8 mouse cellular contexts compared by ENCODE assay signal in genomic region chr13:113034950-113035421, GRCm38 (mm10). TPM values are rescaled to one million over a fixed set of nuclear protein-coding genes. Genes with fewer than 3 reads are reported as not detected.
A peak's percentile ranks its signal among the peaks of the same experiment; 100 is the strongest.
DNase-seq lines count a peak whose midpoint lies in the region; ATAC-seq and TF ChIP-seq lines count a peak whose summit lies in the region.

TSS of gene Cdc20b (plus strand) at chr13:113035111.

- no peaks in the 10 kb centered on the region for H3K36me3 ChIP-seq in G1E (replicated peaks)
- H3K36me3 ChIP-seq in forebrain, embryonic 10.5 days (replicated peaks): no peaks in the 10 kb centered on the region

- DNase-seq in G1E (ENCODE audit: low spot score): peak; percentile 32
- DNase-seq in forebrain, embryonic 10.5 days (ENCODE audit: extremely low spot score, low spot score): peak; percentile 56
- DNase-seq in heart, postnatal 25 days (ENCODE audit: low spot score): peak; percentile 23
- DNase-seq in left cerebral cortex, adult 2 months (ENCODE audit: extremely low spot score in 1 of 2, low spot score in 2 of 2): peak; percentile 33 to 40
- peak; percentile 19 for DNase-seq in retina, postnatal 7 days (ENCODE audit: low read depth, low spot score)
- DNase-seq in urinary bladder, postnatal 14 days (ENCODE audit: low spot score): peak; percentile 59

- H3K27me3 ChIP-seq in G1E (ENCODE audit: insufficient read depth, low read length): peaks cover 55% of the 10 kb centered on the region
- H3K27me3 ChIP-seq in forebrain, embryonic 10.5 days (ENCODE audit: poor library complexity, severe bottlenecking): peaks cover 69% of the 10 kb centered on the region

- WGBS in forebrain, embryonic 10.5 days: under 1% methylated on average over 46 of the region's 46 CpGs

- peak within 1 kb of the TSS; percentile 67 for H3K4me3 ChIP-seq in G1E (ENCODE audit: low read depth, low read length)
- H3K4me3 ChIP-seq in brown adipose tissue, adult 24 weeks (ENCODE audit: insufficient read depth, low read depth, low read length): peak within 1 kb of the TSS; percentile 54
- H3K4me3 ChIP-seq in forebrain, embryonic 10.5 days: peak within 1 kb of the TSS; percentile 60
- H3K4me3 ChIP-seq in left cerebral cortex, adult 2 months: peak within 1 kb of the TSS; percentile 52

- intact Hi-C loops in heart, postnatal 25 days (cut with DNase I): loop anchor here (5.0 kb wide), 2 partner anchors 48 to 358 kb away; partner anchors contain the start of gene Ccno
- intact Hi-C loops in left cerebral cortex, adult 2 months (cut with DNase I): loop anchor here (1.0 kb wide), 1 partner anchor 36 kb away; no protein-coding TSS in a partner anchor

- no peak within 1 kb of the TSS for H3K27ac ChIP-seq in brown adipose tissue, adult 24 weeks (replicated peaks; ENCODE audit: low read depth, low read length)
- H3K27ac ChIP-seq in forebrain, embryonic 10.5 days: 0 out of 2 replicates have a peak within 1 kb of the TSS, but pooled peaks have one; percentile 3
- H3K27ac ChIP-seq in left cerebral cortex, adult 2 months: no peak within 1 kb of the TSS

- TF ChIP-seq CTCF in G1E (IDR thresholded peaks at IDR 0.05; ENCODE audit: low read depth, low read length): no peak
- no peak for TF ChIP-seq CTCF in left cerebral cortex, adult 2 months (IDR thresholded peaks at IDR 0.05)

- no peak for ATAC-seq in G1E (ENCODE audit: extremely low read depth, insufficient number of reproducible peaks, low FRiP score, poor library complexity, severe bottlenecking)
- ATAC-seq in megakaryocyte, adult 5-6 weeks (ENCODE audit: poor library complexity, severe bottlenecking): peak; percentile 67

- H3K9me3 ChIP-seq in G1E (replicated peaks): no peaks in the 10 kb centered on the region
- no peaks in the 10 kb centered on the region for H3K9me3 ChIP-seq in forebrain, embryonic 10.5 days

- H3K4me1 ChIP-seq in G1E (ENCODE audit: insufficient read depth, low read depth, low read length): peaks cover 27% of the 10 kb centered on the region
- H3K4me1 ChIP-seq in brown adipose tissue, adult 24 weeks (ENCODE audit: control insufficient read depth, insufficient read depth, insufficient read length, low read length): no peaks in the 10 kb centered on the region
- peaks cover 32% of the 10 kb centered on the region for H3K4me1 ChIP-seq in forebrain, embryonic 10.5 days

RNA-seq across cellular contexts. Expression of gene Cdc20b, which starts in this region (rescaled TPM):
- not detected in 2 replicates for total RNA-seq in G1E (2014; fragmentation: Nextera tagmentation)
- total RNA-seq in G1E (2017): not detected in 2 replicates
- not detected in 2 replicates for polyA plus RNA-seq in G1E (2012)
- polyA plus RNA-seq in brown adipose tissue, adult 24 weeks (2012; ENCODE audit: insufficient read depth, insufficient read length, missing spikeins): not detected in 2 replicates
- 0.31 TPM in 1 of 2 replicates, not detected in the other for polyA plus RNA-seq in forebrain, embryonic 10.5 days (2016; fragmentation: Nextera tagmentation; extraction: Ambion mirVana)
- not detected for total RNA-seq in heart, postnatal 25 days (2021)
- under 1 TPM in 1 of 2 experiments, not detected in 1; 0.29 TPM for total RNA-seq in left cerebral cortex, adult 2 months (2021)
- total RNA-seq in megakaryocyte, adult 5-6 weeks (2015): not detected in 2 replicates
- total RNA-seq in megakaryocyte, adult 5-6 weeks (2017): not detected in 2 replicates

Comparison
In these comparisons a context has a peak if more than half of its experiments do, and no peak if none do; other contexts are left out.
1. Peak in DNase-seq and H3K4me3 ChIP-seq in G1E; RNA of the gene not detected or under 1 TPM.
2. Peak in DNase-seq, H3K4me3 ChIP-seq and H3K27ac ChIP-seq in forebrain, embryonic 10.5 days; RNA of the gene not detected or under 1 TPM.
3. Peak in DNase-seq in heart, postnatal 25 days; RNA of the gene not detected or under 1 TPM.
4. Peak in DNase-seq and H3K4me3 ChIP-seq in left cerebral cortex, adult 2 months; RNA of the gene not detected or under 1 TPM.
5. Peak in ATAC-seq in megakaryocyte, adult 5-6 weeks; RNA of the gene not detected or under 1 TPM.